24 mouse cellular contexts compared by ENCODE assay signal in the genomic region with DNA sequence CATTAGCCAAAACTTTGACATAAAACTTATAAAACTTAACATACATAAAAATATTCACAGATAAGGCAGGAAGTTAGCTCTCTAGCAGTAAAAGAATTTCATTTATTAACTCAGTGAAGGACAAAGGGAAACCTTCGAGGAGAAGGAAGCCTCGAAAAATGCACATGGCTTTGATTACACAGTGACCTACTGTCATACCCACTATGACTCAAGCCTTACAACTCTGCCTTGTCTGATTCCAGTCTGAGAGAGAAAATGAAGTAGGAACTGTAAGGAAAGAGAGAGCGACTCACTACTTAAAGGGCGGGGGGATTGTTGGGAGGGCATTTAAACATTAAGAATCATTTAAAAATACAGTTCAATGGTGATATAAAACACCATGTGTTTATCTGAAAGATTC. TPM values are rescaled to one million over a fixed set of nuclear protein-coding genes. Genes with fewer than 3 reads are reported as not detected.
DNase-seq lines count a peak whose midpoint lies in the region; TF ChIP-seq lines count a peak whose summit lies in the region.
"Had no signal": no experiment of that assay in that cellular context is flagged by ENCODE, and none has a peak within 500 bp of the region (broad histone marks: within the 10 kb centered on the region; RNA-seq: fewer than 3 reads in every experiment).

No protein-coding gene starts in this region.

- peaks cover 33% of the 10 kb centered on the region for H3K4me1 ChIP-seq in heart, adult 2 months (ENCODE audit: control insufficient read depth, insufficient read depth, low read length)
- peaks cover 8% of the 10 kb centered on the region for H3K4me1 ChIP-seq in midbrain, embryonic 10.5 days
- H3K4me1 ChIP-seq: embryonic facial prominence, embryonic 15.5 days; forebrain, embryonic 13.5 days; neural tube, embryonic 12.5 days had no signal

- peak overlapping the region; percentile 51 for H3K27ac ChIP-seq in heart, adult 2 months
- no peak overlapping the region for H3K27ac ChIP-seq in midbrain, embryonic 10.5 days (replicated peaks)
- H3K27ac ChIP-seq: embryonic facial prominence, embryonic 15.5 days; forebrain, embryonic 13.5 days; hindbrain, postnatal 0 days; neural tube, embryonic 12.5 days had no signal

- peak overlapping the region; percentile 62 for H3K4me2 ChIP-seq in myocyte (ENCODE audit: low read depth)
- H3K4me2 ChIP-seq: embryonic facial prominence, embryonic 15.5 days; forebrain, embryonic 13.5 days; heart, embryonic 11.5 days; lung, embryonic 15.5 days; midbrain, embryonic 11.5 days; neural tube, embryonic 12.5 days had no signal

- H3ac ChIP-seq in C2C12 (ENCODE audit: control insufficient read depth, insufficient read length, low read depth): no peak overlapping the region
- no peak overlapping the region for H3ac ChIP-seq in myocyte (ENCODE audit: control insufficient read depth, insufficient read length)

- no peaks in the 10 kb centered on the region for H3K27me3 ChIP-seq in heart, adult 2 months (ENCODE audit: control insufficient read depth, insufficient read depth, low read length)
- H3K27me3 ChIP-seq in C2C12 (ENCODE audit: control insufficient read depth, insufficient read depth, insufficient read length) (no peaks in the 10 kb centered on the region), myocyte (ENCODE audit: control insufficient read depth, insufficient read depth, insufficient read length) (no peaks in the 10 kb centered on the region)
- no peaks in the 10 kb centered on the region for H3K27me3 ChIP-seq in midbrain, embryonic 10.5 days (ENCODE audit: low read depth, poor library complexity, severe bottlenecking)
- H3K27me3 ChIP-seq: embryonic facial prominence, embryonic 15.5 days; forebrain, embryonic 13.5 days; lung, embryonic 15.5 days; neural tube, embryonic 12.5 days had no signal

- no peak for TF ChIP-seq EP300 in heart, adult 2 months (IDR thresholded peaks at IDR 0.05; ENCODE audit: insufficient read depth, low read depth, low read length)

- H3K79me3 ChIP-seq in C2C12 (ENCODE audit: low read depth): peaks cover 2% of the 10 kb centered on the region

- no peak overlapping the region for H3K4me3 ChIP-seq in heart, adult 2 months
- no peak overlapping the region for H3K4me3 ChIP-seq in C2C12 (ENCODE audit: insufficient read depth, poor library complexity, severe bottlenecking)
- H3K4me3 ChIP-seq in myocyte: no peak overlapping the region
- no peak overlapping the region for H3K4me3 ChIP-seq in midbrain, embryonic 10.5 days
- H3K4me3 ChIP-seq: embryonic facial prominence, embryonic 15.5 days; forebrain, embryonic 13.5 days; lung, embryonic 15.5 days; neural tube, embryonic 12.5 days had no signal

- 71% methylated on average over 4 of the region's 4 CpGs for WGBS in heart, adult 2 months
- WGBS in midbrain, embryonic 10.5 days: 90% methylated on average over 4 of the region's 4 CpGs

- no peak for TF ChIP-seq POLR2A in heart, adult 2 months (IDR thresholded peaks at IDR 0.05; ENCODE audit: insufficient read depth, low read depth, low read length)
- TF ChIP-seq POLR2A in myocyte (IDR thresholded peaks at IDR 0.05; ENCODE audit: insufficient read length, low read depth): no peak

- no peak for DNase-seq in heart, adult 2 months
- DNase-seq in heart, postnatal 36 days: no peak
- peak; percentile 89 for DNase-seq in 3T3-L1 (ENCODE audit: low read depth, low spot score)
- DNase-seq in kidney, postnatal 25 days: no peak
- no peak for DNase-seq in midbrain, embryonic 10.5 days (ENCODE audit: low spot score)
- DNase-seq: adrenal gland, postnatal 25 days; cerebellum, adult 18-20 months; cerebellum, postnatal 10 days; gastrocnemius, postnatal 25 days; kidney, adult 9 months; kidney, postnatal 10 days; layer of hippocampus, adult 9-11 months; right cerebral cortex, adult 18-20 months; thymus, postnatal 4 days had no signal

- H3K9me3 ChIP-seq in midbrain, embryonic 10.5 days (replicated peaks): no peaks in the 10 kb centered on the region
- H3K9me3 ChIP-seq: embryonic facial prominence, embryonic 15.5 days; forebrain, embryonic 13.5 days; G1E; lung, embryonic 15.5 days; neural tube, embryonic 12.5 days had no signal

- H3K9ac ChIP-seq in heart, adult 2 months (ENCODE audit: low read depth, low read length): no peak overlapping the region
- H3K9ac ChIP-seq: embryonic facial prominence, embryonic 15.5 days; forebrain, embryonic 13.5 days; lung, embryonic 15.5 days; neural tube, embryonic 12.5 days had no signal

- no peaks in the 10 kb centered on the region for H3K79me2 ChIP-seq in heart, adult 2 months (replicated peaks; ENCODE audit: control insufficient read depth, insufficient read depth, low read length)
- H3K79me2 ChIP-seq in C2C12 (ENCODE audit: control insufficient read depth, insufficient read depth) (peaks cover 15% of the 10 kb centered on the region), myocyte (ENCODE audit: control insufficient read depth, insufficient read depth) (no peaks in the 10 kb centered on the region)

- H3K36me3 ChIP-seq in heart, adult 2 months (ENCODE audit: control insufficient read depth, insufficient read depth, low read length): peaks cover 50% of the 10 kb centered on the region
- H3K36me3 ChIP-seq in C2C12 (ENCODE audit: control insufficient read depth, insufficient read depth) (peaks cover 28% of the 10 kb centered on the region), myocyte (ENCODE audit: control insufficient read depth, insufficient read depth) (no peaks in the 10 kb centered on the region)
- peaks cover 47% of the 10 kb centered on the region for H3K36me3 ChIP-seq in midbrain, embryonic 10.5 days

- intact Hi-C loops in heart, adult 2 months (cut with DNase I): no loop called here
- intact Hi-C loops in heart, postnatal 36 days (cut with DNase I): no loop called here

- TF ChIP-seq CTCF in heart, adult 2 months (IDR thresholded peaks at IDR 0.05): no peak
- no peak for TF ChIP-seq CTCF in C2C12 (IDR thresholded peaks at IDR 0.05; ENCODE audit: control insufficient read depth, insufficient read depth, insufficient read length)

TF ChIP-seq in C2C12, 6 proteins besides CTCF, POLR2A, EP300 and RAD21:
- TF ChIP-seq MAX (IDR thresholded peaks at IDR 0.05): peak; percentile 86
- TF ChIP-seq USF1 (IDR thresholded peaks at IDR 0.05; ENCODE audit: low read depth): no peak
- no peak for TF ChIP-seq CEBPB (IDR thresholded peaks at IDR 0.05; ENCODE audit: low read depth)
- no peak for TF ChIP-seq MYOG (IDR thresholded peaks at IDR 0.05; ENCODE audit: control insufficient read depth, extremely low read depth, insufficient read length)
- peak; percentile 6 for TF ChIP-seq FOSL1 (IDR thresholded peaks at IDR 0.05; ENCODE audit: insufficient read depth, low read length, poor library complexity, severe bottlenecking)

TF ChIP-seq in myocyte, 11 proteins besides CTCF, POLR2A, EP300 and RAD21:
- no peak for TF ChIP-seq USF1 (IDR thresholded peaks at IDR 0.05; ENCODE audit: low read depth)
- TF ChIP-seq REST (IDR thresholded peaks at IDR 0.05; ENCODE audit: insufficient read depth, insufficient read length): no peak
- no peak for TF ChIP-seq MYOG (IDR thresholded peaks at IDR 0.05; ENCODE audit: control insufficient read depth in 1 of 3, insufficient read depth in 1 of 3, insufficient read length in 2 of 3, low read depth in 2 of 3)
- no peak for TF ChIP-seq CEBPB (IDR thresholded peaks at IDR 0.05; ENCODE audit: insufficient read depth, poor library complexity, severe bottlenecking)
- TF ChIP-seq TCF3 (IDR thresholded peaks at IDR 0.05; ENCODE audit: insufficient read length, low read depth): no peak
- no peak for TF ChIP-seq MYOD1 (IDR thresholded peaks at IDR 0.05; ENCODE audit: control insufficient read depth in 1 of 3, insufficient read length in 2 of 3, low read depth in 2 of 3)
- no peak for TF ChIP-seq TCF12 (IDR thresholded peaks at IDR 0.05; ENCODE audit: insufficient read depth, poor library complexity, severe bottlenecking)
- no peak for TF ChIP-seq MAX (IDR thresholded peaks at IDR 0.05; ENCODE audit: low read depth)
- TF ChIP-seq SRF (IDR thresholded peaks at IDR 0.05; ENCODE audit: control insufficient read depth, insufficient read length, low read depth): no peak
- no peak for TF ChIP-seq E2F4 (IDR thresholded peaks at IDR 0.05; ENCODE audit: insufficient read depth)
- TF ChIP-seq POLR2AphosphoS2 (IDR thresholded peaks at IDR 0.05; ENCODE audit: insufficient read length, low read depth): no peak
TF ChIP-seq in myocyte: peak in this region for 0.

RNA-seq across cellular contexts. Expression of gene Fez2, which starts 14.7 kb away (rescaled TPM):
- total RNA-seq in heart, adult 2 months (2021): 10 to 100 TPM; 76.7 to 80.1 TPM
- polyA plus RNA-seq in heart, adult 2 months (2012; rRNA removed): 50.4 and 79.4 TPM in 2 replicates
- total RNA-seq in heart, postnatal 36 days (2021): 10 to 100 TPM; 70.5 to 81.7 TPM
- polyA plus RNA-seq in C2C12 (2012; fragmentation: generic; extraction: Trizol): 31.9 TPM
- polyA plus RNA-seq in myocyte (2012; fragmentation: generic; extraction: Trizol): 19.0 TPM
- polyA plus RNA-seq in midbrain, embryonic 10.5 days (2016; fragmentation: Nextera tagmentation; extraction: Ambion mirVana): 43.5 and 50.3 TPM in 2 replicates
